Mouse (Mus musculus) c-Kit-positive CD71-negative TER-119-negative erythroid progenitor cells, embryonic 14.5 days (primary cell): ENCODE data around the gene Ssr3.
"Not testable (repeated sequence)": the region's sequence is repeated elsewhere in the genome, so short reads cannot be mapped to it uniquely, and the experiment has no call there.

Source experiments
- DNase-seq: peaks from one replicate; pipeline ENCODE4 v3.0.0-alpha.2; 2013; ENCODE audit warnings: low read depth

The Ssr3 gene

DNA sequence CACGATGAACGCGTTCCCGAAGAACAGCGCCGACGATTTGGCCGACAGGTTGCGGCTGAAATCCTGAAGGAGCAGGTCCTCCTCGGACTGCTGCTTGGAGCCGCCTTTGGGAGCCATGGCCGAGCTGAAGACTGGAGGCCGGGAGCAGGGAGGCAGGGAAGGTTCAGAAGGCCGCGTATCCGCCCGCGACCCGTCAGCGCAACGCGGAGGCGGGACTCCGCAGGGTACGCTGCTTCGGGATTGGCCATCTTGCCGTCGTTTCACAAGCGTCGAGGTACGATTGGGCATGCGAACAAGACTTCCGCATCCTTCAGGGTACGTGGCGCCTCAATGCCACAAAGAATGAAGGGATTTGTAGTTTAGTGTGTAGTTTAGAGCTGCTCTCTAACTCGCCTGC, at the start of gene Ssr3:
Gene Ssr3, minus strand, starts transcription at position 203 of the 397 bp plus-strand sequence.
- DNase-seq, result peak; percentile 89

GRCm38 (mm10) chr3:65441586-65442111, 49.2 kb upstream of the Ssr3 start:
- DNase-seq, result no peak

DNA sequence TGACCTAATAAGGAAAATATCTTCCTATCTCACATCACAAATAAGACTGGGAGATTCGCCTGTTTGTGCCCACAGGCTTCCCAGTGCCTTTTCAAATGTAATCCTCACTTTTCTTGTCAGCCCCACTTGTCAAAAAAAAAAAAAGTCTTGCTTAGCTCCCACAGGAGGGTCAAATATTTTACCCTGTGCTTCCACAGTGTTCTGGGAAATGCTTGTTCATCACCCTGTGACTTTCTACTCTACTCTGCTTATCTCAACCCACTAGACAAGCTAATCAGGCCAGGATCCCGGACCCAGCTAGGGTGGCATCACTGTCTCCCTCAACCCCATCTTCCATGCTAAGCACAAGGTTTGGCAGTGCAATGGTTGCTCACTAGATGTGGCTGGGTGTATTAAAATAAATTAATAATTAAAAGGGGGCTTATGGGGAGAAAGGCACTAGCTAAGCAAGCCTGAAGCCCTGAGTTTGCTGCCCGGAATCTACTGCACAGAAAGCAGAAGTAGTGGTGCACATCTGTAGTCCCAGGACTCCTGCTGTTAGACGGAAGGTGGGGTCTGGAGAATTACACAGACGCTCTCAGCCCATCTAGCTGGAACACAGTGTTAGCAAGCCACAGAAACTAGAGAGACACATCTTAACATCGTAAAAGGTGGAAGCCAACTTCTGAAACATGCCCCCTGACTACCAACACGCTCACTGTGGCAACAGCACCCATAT, 46.2 kb upstream of the Ssr3 start:
- DNase-seq, result no peak

GRCm38 (mm10) chr3:65435812-65436211, 43.4 kb upstream of the Ssr3 start:
- DNase-seq, result no peak

DNA sequence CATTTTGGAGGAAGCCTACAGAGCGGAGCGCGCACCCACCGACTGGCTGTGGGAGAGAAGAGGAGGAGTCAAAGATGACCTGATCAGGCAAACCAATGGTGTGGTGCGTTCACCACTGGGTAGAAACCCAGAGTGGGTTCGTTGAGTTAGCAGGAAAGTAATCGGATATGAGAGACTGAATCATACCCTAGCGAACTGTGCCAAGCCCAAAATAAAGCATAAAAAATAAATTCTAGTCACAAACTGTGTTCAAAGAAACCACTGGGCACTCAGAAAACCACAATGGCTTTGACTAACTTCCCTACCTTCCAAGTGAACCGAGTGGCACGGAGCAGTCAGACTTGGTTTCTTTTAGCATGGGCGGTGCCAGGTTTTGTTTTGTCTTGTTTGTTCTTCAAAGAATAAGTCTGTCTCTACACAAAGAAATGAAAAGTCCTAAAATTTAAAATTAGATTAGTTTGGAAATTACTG, 42.7 kb upstream of the Ssr3 start:
- no peak for DNase-seq

DNA sequence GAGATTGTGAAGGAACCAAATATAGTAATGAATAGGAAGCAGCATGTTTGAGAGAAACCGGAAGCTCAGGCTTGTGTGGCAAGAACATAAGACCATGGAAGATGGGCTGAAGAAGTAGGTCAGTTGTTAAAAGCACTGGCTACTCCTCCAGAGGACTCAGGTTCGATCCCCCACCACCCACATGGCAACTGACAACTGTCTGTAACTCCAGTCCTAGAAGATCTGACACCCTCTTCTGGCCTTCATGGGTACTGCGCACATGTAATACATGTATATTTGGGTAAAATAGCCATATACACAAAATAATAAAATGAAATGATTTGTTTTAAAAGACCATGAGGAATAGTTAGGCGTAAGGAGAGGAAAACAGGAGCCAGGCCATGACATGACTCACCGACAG, 39.8 kb upstream of the Ssr3 start:
- DNase-seq, result no peak

DNA sequence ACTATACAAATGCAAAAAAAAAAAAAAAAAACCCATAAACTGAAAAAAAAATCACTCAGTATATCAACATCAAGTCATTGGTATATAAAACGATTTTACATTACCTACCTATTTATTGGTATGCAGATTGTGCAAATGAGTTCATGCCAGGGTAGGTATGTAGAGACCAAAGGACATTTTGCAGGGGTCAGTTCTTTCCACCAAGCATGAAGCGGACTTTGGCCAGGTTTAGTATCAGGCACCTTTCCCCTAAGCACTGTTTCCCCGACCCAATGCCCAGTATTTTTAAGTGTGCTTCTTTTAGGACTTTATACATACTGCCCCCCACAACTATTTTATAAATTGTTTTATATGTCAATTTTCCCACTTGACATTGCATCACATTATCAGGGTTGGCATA, 27.3 kb upstream of the Ssr3 start:
- DNase-seq, result no peak

DNA sequence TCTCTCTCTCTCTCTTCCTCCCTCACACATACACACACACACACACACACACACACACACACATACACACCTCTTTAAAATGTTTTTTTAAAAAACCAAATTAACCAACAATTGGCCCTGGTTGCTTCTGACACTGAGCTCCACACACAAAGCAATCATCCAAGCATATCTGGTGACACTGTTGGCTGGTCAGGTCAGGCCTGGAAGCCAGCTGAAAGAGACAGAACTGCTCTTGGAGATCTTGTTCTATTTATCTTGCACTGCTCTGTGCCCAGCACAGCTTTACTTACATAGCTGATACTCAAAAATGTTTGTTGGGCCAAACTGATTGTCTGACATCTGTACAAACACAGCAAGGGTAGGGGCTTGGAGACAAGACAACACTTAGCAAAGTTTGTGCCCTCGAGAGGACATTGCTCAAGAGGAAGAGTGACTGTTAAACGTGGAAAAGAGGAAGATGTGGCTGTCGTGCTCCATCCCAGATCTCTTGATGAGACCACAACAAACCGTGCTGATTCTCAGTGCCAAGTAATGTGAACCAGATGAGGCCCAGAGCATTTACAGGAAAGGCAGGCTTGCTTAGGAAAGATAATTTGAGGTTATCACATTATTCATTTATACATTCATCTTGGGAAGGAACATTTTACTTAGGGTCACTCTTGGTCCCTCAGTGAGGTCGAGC, 25.6 kb upstream of the Ssr3 start:
- peak; percentile 35 for DNase-seq

DNA sequence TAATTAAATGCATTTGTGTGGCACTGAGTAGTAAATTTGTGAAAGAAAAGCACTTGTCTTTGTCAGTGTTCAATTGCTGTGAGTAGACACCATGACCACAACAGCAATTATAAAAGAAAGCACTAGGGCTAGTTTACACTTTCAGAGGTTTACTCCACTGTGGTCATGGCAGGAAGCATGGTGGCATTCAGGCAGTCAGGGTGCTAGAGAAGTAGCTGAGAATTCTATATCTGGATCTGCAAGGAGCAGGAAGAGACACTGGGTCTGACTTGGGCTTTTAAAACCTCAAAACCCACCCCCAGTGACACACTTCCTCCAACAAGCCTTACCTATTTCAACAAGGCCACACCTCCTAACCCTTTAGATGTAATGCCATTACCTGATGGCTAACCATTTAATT, 24.1 kb upstream of the Ssr3 start:
- DNase-seq, result no peak

GRCm38 (mm10) chr3:65407891-65408290, 15.5 kb upstream of the Ssr3 start:
- no peak for DNase-seq

DNA sequence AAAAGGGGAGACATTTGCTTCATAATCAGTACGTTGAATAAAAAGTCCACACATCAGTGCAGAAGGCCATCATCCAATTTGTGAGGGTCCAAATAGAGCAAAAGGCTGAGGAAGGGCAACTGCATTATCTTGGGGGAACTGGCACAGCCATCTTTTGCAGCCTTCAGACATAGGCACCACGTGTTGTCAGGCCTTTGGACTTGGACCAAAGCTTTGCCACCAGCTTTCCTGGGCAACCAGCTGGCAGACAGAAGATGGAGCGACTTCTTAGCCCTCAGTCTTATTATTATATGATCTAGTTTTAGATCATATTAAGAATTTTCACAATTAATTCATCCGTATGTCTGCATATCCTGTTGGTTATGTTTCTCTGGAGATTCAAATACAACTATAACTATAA, 13.4 kb upstream of the Ssr3 start:
- DNase-seq, result no peak

DNA sequence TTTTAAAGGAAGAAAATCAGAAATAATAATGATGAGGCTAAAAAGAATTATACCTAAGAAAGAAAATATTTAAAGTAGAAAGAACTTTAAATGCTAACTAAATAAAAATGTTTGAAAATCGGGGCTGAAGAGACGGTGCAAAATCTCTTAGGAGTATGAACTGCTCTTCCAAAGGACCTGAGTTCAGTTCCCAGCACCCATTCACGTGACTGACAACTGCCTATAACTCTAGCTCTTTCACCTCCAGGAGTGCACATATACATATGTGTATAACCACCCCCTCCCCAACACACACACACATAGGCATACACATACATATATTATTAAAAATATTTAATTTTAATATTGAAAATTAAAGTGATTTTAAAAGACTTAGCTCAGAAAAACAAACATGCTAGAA, 5.1 kb upstream of the Ssr3 start:
- no peak for DNase-seq

DNA sequence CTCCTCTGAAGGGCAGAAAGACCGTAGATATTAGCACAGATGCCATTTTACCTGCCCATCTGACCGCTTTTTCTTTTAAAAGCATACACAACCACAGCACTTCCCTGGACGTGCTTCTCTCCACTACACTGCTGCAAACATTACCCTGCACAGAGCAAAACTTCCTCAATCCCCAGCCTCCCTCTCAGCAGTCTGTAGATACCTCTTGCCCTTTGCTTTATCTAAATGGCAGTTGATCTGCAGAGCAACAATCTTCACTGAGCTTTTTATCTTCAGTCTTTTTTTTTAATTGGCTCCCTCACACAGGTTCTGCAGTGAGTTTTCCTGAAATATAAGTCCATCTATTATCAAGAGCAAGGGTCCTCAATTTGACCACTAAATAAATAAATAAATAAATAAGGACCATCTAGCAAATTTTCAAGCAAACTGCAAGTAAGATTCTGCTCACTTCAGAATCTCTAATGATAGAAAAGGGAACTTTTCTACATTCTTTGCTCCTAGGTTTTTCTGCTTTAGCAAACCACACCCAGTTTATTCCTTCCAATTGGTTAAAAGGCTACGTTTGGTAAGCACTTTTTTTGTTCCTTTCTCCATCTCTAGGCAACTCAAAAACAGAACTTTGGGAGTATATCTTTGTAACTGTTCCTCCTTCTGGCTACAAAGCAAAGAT, 4.5 kb upstream of the Ssr3 start:
- DNase-seq, result no peak

DNA sequence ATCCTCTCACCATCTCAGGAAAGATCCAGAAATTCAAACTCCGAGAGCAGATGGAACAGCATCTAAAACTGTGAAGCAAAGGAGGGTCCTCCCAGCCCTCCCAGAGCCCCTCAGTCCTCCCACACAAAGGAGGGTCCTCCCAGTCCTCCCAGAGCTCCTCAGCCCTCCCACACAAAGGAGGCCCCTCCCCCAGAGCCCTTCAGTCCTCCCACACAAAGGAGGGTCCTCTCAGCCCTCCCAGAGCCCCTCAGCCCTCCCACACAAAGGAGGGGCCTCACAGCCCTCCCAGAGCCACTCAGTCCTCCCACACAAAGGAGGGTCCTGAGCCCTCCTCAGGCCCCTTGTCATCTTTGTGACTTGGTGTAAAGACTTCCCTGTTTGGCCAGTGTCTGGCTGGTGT, 2.7 kb upstream of the Ssr3 start:
- DNase-seq, result not testable (repeated sequence)

GRCm38 (mm10) chr3:65391784-65392420, 521 bp downstream of the Ssr3 start:
- peak; percentile 23 for DNase-seq

DNA sequence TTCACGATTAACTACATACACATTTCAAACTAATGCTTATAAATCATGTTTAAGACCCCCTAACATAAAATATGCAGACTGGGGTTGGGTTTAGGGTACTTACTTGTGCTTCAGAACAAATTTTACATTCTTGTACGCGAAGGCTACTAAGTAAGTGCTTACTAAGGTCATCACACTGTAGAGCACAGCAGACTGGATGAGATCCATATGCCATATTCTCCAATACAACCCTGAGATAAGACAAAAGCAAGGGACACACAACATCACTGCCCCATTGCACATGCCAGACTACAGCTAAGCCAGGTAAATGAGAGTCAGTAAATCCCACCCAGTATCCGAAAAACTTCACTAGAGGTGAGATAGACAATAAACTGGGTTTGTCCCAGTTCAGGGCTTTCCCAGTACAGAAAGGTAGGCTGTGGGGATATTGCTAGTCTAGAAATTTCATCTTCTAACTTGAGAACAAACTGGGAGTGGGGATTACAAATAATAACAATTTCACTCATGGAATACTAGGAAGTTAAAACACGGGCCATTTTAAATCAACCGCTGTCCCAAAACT, 1.1 kb downstream of the Ssr3 start:
- no peak for DNase-seq

GRCm38 (mm10) chr3:65385771-65386170, 6.7 kb downstream of the Ssr3 start:
- no peak for DNase-seq

- DNase-seq, result no peak
Observed at GRCm38 (mm10) chr3:65384431-65384830, 8.0 kb downstream of the Ssr3 start.

DNA sequence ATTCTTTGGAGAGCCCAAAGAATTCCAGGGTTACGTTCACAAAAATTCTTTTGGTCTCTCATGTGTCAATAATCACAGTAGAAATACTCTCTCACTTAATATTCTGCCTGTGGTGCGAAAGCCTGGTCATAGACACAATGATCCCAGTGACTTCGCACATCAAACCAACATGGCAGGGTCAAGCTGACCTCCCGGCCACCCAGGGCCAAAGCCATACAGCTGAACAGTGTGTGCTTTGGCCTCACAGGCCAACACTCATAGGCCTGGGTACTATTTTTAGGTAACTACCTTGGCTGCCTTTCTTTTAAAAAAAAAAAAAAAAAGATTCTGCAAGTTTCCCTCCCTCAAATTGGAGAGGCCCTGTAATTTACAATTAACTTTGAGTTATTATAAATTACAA, 11.3 kb downstream of the Ssr3 start:
- no peak for DNase-seq

DNA sequence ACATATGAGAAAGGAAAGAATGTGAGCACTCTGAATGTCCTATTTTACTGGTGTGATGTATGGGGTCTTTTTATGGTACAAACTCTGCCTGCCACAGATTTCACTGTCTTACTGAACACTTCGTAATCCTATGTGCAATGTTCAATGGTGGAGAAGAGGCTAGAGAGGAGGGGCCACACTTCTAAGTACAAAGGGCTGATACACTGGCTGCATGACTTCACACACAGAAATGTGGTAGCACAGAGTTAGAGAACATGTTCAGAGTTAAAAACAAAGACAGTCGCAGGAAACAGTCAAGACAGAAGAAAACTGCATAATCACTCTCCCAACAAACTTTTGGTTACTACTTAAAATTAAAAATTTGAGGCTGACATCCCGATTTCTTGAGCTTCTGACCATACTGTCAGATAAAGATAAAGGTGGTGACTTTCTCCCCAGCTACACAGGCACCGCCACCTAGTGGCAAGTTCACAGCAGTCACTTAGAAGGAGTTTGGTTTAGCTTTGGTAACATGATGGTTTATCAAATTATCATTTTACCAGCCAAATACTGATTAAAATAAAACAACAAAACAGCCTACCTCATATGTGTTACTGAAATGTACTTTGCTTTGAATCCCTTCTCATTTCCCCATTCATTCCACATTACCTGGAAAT, 12.4 kb downstream of the Ssr3 start:
- peak; percentile 30 for DNase-seq

DNA sequence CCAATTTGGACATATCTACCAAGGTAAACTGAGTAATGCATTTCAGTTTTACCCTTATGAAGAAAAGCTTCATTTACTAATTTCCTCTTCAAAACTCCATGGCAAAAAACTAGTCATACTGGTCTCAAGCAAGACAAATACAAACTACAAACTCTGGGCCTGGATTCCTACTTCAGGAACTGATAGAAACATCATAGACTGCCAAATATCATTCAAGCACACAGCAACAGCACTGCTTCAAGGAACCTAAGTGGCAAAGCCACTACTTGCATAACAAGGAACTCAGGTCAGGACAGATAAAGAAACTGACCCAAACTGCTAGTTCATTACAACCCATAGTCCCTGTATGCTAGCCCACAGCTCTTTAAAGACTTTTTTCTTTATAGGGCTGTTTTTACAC, 13.7 kb downstream of the Ssr3 start:
- DNase-seq, result no peak

GRCm38 (mm10) chr3:65374729-65375128, 17.7 kb downstream of the Ssr3 start:
- no peak for DNase-seq
